Mouse (Mus musculus): ENCODE measurements around the gene Ttll11. TPM values are rescaled to one million over a fixed set of nuclear protein-coding genes. Genes with fewer than 3 reads are reported as not detected.

Gene Ttll11
- polyA plus RNA-seq, 1 experiment: 4.1 TPM

GRCm38 (mm10) chr2:35961593-35962127 is 18.1 kb downstream of the Ttll11 start:
- Histone ChIP-seq H3K27ac (ENCODE audit: control insufficient read depth, insufficient read depth, low read depth, low read length, poor library complexity) (no peak overlapping the region), H3K4me3 (replicated peaks; ENCODE audit: control insufficient read depth, low read depth, low read length) (no peak overlapping the region), H3K4me1 (ENCODE audit: control insufficient read depth, insufficient read depth, low read length) (no peaks in the 10 kb centered on the region)
- no peak for TF ChIP-seq POLR2A (IDR thresholded peaks at IDR 0.05; ENCODE audit: borderline replicate concordance, control insufficient read depth, low read depth, low read length)
- no peak for TF ChIP-seq CTCF (IDR thresholded peaks at IDR 0.05; ENCODE audit: control insufficient read depth, insufficient read depth, low read length)
- WGBS: 57% methylated on average over 3 of the region's 3 CpGs

GRCm38 (mm10) chr2:35957471-35958140 is 22.1 kb downstream of the Ttll11 start:
- Histone ChIP-seq H3K27ac (ENCODE audit: control insufficient read depth, insufficient read depth, low read depth, low read length, poor library complexity) (no peak overlapping the region), H3K4me3 (replicated peaks; ENCODE audit: control insufficient read depth, low read depth, low read length) (no peak overlapping the region), H3K4me1 (ENCODE audit: control insufficient read depth, insufficient read depth, low read length) (no peaks in the 10 kb centered on the region)
- no peak for TF ChIP-seq CTCF (IDR thresholded peaks at IDR 0.05; ENCODE audit: control insufficient read depth, insufficient read depth, low read length)
- no peak for TF ChIP-seq POLR2A (IDR thresholded peaks at IDR 0.05; ENCODE audit: borderline replicate concordance, control insufficient read depth, low read depth, low read length)
- WGBS: 65% methylated on average over 7 of the region's 7 CpGs

GRCm38 (mm10) chr2:35955211-35955610 is 24.5 kb downstream of the Ttll11 start:
- no peak for TF ChIP-seq CTCF (IDR thresholded peaks at IDR 0.05; ENCODE audit: control insufficient read depth, insufficient read depth, low read length)
- no peak for TF ChIP-seq POLR2A (IDR thresholded peaks at IDR 0.05; ENCODE audit: borderline replicate concordance, control insufficient read depth, low read depth, low read length)
- no peak overlapping the region for H3K27ac ChIP-seq (ENCODE audit: control insufficient read depth, insufficient read depth, low read depth, low read length, poor library complexity)
- H3K4me1 ChIP-seq (ENCODE audit: control insufficient read depth, insufficient read depth, low read length): no peaks in the 10 kb centered on the region
- no peak overlapping the region for H3K4me3 ChIP-seq (replicated peaks; ENCODE audit: control insufficient read depth, low read depth, low read length)
- WGBS: 66% methylated on average over 5 of the region's 5 CpGs

GRCm38 (mm10) chr2:35952187-35952958 is 27.3 kb downstream of the Ttll11 start:
- no peaks in the 10 kb centered on the region for H3K4me1 ChIP-seq (ENCODE audit: control insufficient read depth, insufficient read depth, low read length)
- WGBS: 75% methylated on average over 16 of the region's 16 CpGs
- H3K27ac ChIP-seq (ENCODE audit: control insufficient read depth, insufficient read depth, low read depth, low read length, poor library complexity): no peak overlapping the region
- TF ChIP-seq CTCF (IDR thresholded peaks at IDR 0.05; ENCODE audit: control insufficient read depth, insufficient read depth, low read length) (no peak), POLR2A (IDR thresholded peaks at IDR 0.05; ENCODE audit: borderline replicate concordance, control insufficient read depth, low read depth, low read length) (no peak)
- no peak overlapping the region for H3K4me3 ChIP-seq (replicated peaks; ENCODE audit: control insufficient read depth, low read depth, low read length)

GRCm38 (mm10) chr2:35944896-35945295 is 34.8 kb downstream of the Ttll11 start:
- Histone ChIP-seq H3K4me1 (ENCODE audit: control insufficient read depth, insufficient read depth, low read length) (peaks cover 2% of the 10 kb centered on the region; the same call in 1 of the 2 replicates), H3K27ac (ENCODE audit: control insufficient read depth, insufficient read depth, low read depth, low read length, poor library complexity) (no peak overlapping the region), H3K4me3 (replicated peaks; ENCODE audit: control insufficient read depth, low read depth, low read length) (no peak overlapping the region)
- TF ChIP-seq POLR2A (IDR thresholded peaks at IDR 0.05; ENCODE audit: borderline replicate concordance, control insufficient read depth, low read depth, low read length): no peak
- no peak for TF ChIP-seq CTCF (IDR thresholded peaks at IDR 0.05; ENCODE audit: control insufficient read depth, insufficient read depth, low read length)
- WGBS: 51% methylated on average over 4 of the region's 4 CpGs

GRCm38 (mm10) chr2:35942960-35943359 is 36.8 kb downstream of the Ttll11 start:
- Histone ChIP-seq H3K4me1 (ENCODE audit: control insufficient read depth, insufficient read depth, low read length) (peaks cover 2% of the 10 kb centered on the region; the same call in 1 of the 2 replicates), H3K4me3 (replicated peaks; ENCODE audit: control insufficient read depth, low read depth, low read length) (no peak overlapping the region), H3K27ac (ENCODE audit: control insufficient read depth, insufficient read depth, low read depth, low read length, poor library complexity) (no peak overlapping the region)
- TF ChIP-seq CTCF (IDR thresholded peaks at IDR 0.05; ENCODE audit: control insufficient read depth, insufficient read depth, low read length) (no peak), POLR2A (IDR thresholded peaks at IDR 0.05; ENCODE audit: borderline replicate concordance, control insufficient read depth, low read depth, low read length) (no peak)
- 25% methylated on average over 9 of the region's 9 CpGs for WGBS

- no peak for TF ChIP-seq POLR2A (IDR thresholded peaks at IDR 0.05; ENCODE audit: borderline replicate concordance, control insufficient read depth, low read depth, low read length)
- no peak for TF ChIP-seq CTCF (IDR thresholded peaks at IDR 0.05; ENCODE audit: control insufficient read depth, insufficient read depth, low read length)
- Histone ChIP-seq H3K27ac (ENCODE audit: control insufficient read depth, insufficient read depth, low read depth, low read length, poor library complexity) (no peak overlapping the region), H3K4me1 (ENCODE audit: control insufficient read depth, insufficient read depth, low read length) (no peaks in the 10 kb centered on the region; the same call in 1 of the 2 replicates), H3K4me3 (replicated peaks; ENCODE audit: control insufficient read depth, low read depth, low read length) (no peak overlapping the region)
- WGBS: 32% methylated on average over 5 of the region's 5 CpGs
Measured at GRCm38 (mm10) chr2:35935045-35935444, 44.7 kb downstream of the Ttll11 start.

GRCm38 (mm10) chr2:35933116-35933515 is 46.6 kb downstream of the Ttll11 start:
- Histone ChIP-seq H3K4me1 (ENCODE audit: control insufficient read depth, insufficient read depth, low read length) (no peaks in the 10 kb centered on the region; the same call in 1 of the 2 replicates), H3K4me3 (replicated peaks; ENCODE audit: control insufficient read depth, low read depth, low read length) (no peak overlapping the region), H3K27ac (ENCODE audit: control insufficient read depth, insufficient read depth, low read depth, low read length, poor library complexity) (no peak overlapping the region)
- TF ChIP-seq CTCF (IDR thresholded peaks at IDR 0.05; ENCODE audit: control insufficient read depth, insufficient read depth, low read length): no peak
- no peak for TF ChIP-seq POLR2A (IDR thresholded peaks at IDR 0.05; ENCODE audit: borderline replicate concordance, control insufficient read depth, low read depth, low read length)
- 84% methylated on average over 13 of the region's 13 CpGs for WGBS

Measured in bone marrow, adult 2 months (tissue).